Mouse (Mus musculus): Measurements from ENCODE around the gene Gm17581. TPM values are rescaled to one million over a fixed set of nuclear protein-coding genes. Genes with fewer than 3 reads are reported as not detected.

Gm17581 gene
- polyA plus RNA-seq, 1 experiment from 2014 or later: not detected

DNA sequence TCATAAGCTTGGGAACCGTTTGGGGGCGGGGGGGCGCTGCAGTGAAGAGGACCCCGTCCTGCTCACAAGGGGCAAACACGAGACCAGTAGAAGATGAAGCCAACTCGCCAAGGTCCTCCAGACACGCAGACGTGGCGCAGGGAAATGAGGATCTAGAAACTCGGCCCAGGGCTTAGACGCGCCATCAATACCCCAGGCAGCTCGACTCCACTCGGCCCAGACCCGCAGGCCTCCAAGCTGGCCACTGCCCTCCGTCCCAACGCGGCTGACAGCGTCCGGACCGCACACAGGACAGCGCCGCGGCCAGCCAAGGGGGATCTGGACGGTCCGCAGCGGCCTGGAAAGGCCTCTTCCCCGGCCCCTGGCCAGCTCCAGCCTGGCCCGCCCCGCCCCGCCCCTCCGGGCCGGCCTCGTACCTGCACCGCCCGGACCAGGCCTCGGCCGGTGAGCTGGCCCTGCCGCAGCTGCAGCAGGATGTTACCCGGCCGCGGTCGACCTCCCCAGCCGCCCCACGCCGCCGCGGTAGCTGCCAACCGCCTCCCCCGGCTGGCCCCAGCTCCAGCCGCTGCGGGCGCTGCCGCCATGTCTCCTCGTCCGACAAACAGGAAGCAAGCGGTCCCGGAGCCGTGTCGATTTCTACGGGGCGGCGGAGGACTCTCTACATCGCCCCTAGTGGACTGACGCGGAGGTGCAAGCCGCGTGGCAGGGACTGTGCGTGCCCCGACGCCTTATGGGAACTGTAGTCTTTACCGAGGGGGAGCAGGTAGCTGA, 43.8 kb downstream of the Gm17581 start, which contains the start of gene Trpc4ap:
Gene Trpc4ap (minus strand): TSS at position 662 of the 771 bp plus-strand sequence.
- H3K36me3 ChIP-seq (ENCODE audit: control insufficient read depth, insufficient read depth, low read length): no peaks in the 10 kb centered on the region
- peak within 1 kb of the TSS; percentile 88 for H3K27ac ChIP-seq (ENCODE audit: low read depth, low read length)
- peak within 1 kb of the TSS; percentile 79 for H3K4me2 ChIP-seq
- under 1% methylated on average over 72 of the region's 72 CpGs for WGBS (ENCODE audit: insufficient replicate concordance)
- H3K9me3 ChIP-seq (replicated peaks; ENCODE audit: control insufficient read depth, low read length): no peaks in the 10 kb centered on the region
- no peaks in the 10 kb centered on the region for H3K27me3 ChIP-seq (ENCODE audit: control insufficient read depth, insufficient read depth, low read length)
- H3K4me1 ChIP-seq (ENCODE audit: control insufficient read depth, insufficient read depth, low read length): peaks cover 6% of the 10 kb centered on the region; the same call in 1 of the 2 replicates
- peak within 1 kb of the TSS; percentile 97 for H3K4me3 ChIP-seq (ENCODE audit: low read depth, low read length)
- ATAC-seq (replicated peaks; ENCODE audit: insufficient number of reproducible peaks, low FRiP score, low TSS enrichment): peak; percentile 93
- peak within 1 kb of the TSS; percentile 92 for H3K9ac ChIP-seq (ENCODE audit: low read depth, low read length)

DNA sequence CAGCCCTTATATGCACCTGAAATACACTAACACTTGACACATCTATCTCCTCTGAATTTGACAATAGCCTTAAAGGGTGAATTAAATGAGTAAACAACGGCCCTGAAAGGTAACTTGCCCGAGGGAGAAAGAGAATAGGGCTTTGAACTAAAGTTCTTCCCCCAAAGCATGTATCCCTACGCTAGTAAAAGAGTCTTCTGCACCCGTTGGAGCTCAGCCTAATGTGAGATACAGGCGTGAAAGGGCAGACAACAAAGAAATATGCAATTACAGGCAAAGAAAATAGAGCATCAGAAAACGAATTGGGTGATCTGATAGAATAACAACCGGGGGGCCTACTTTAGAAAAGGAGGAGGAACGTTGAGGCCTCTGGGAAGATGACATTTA, 44.3 kb downstream of the Gm17581 start:
- H3K36me3 ChIP-seq (ENCODE audit: control insufficient read depth, insufficient read depth, low read length): no peaks in the 10 kb centered on the region
- peak overlapping the region; percentile 92 for H3K9ac ChIP-seq (ENCODE audit: low read depth, low read length)
- ATAC-seq (replicated peaks; ENCODE audit: insufficient number of reproducible peaks, low FRiP score, low TSS enrichment): no peak
- H3K9me3 ChIP-seq (replicated peaks; ENCODE audit: control insufficient read depth, low read length): no peaks in the 10 kb centered on the region
- WGBS (ENCODE audit: insufficient replicate concordance): 9% methylated on average over 8 of the region's 8 CpGs
- no peaks in the 10 kb centered on the region for H3K27me3 ChIP-seq (ENCODE audit: control insufficient read depth, insufficient read depth, low read length)
- H3K4me2 ChIP-seq: peak overlapping the region; percentile 79
- peaks cover 6% of the 10 kb centered on the region; the same call in 1 of the 2 replicates for H3K4me1 ChIP-seq (ENCODE audit: control insufficient read depth, insufficient read depth, low read length)
- H3K27ac ChIP-seq (ENCODE audit: low read depth, low read length): peak overlapping the region; percentile 88; the same call in 1 of the 2 replicates
- H3K4me3 ChIP-seq (ENCODE audit: low read depth, low read length): peak overlapping the region; percentile 97

DNA sequence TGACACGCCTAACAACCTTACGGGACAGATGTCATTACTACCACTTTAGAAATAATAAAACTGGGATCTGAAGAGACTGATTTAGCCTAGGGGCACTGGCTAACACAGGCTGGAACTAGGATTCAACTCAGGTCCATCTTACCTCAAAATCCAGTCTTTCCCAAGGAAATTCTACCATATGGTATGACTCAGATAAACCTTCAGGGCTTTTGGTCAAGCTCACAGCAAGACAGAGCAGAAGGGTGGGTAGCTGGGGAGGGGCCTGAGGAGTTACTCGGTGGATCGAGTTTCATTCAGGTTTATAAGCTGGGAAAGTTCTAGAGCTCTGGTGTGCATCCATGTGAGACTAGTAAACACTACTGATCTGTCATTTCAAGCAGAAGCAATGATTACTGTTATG, 46.5 kb downstream of the Gm17581 start:
- ATAC-seq (replicated peaks; ENCODE audit: insufficient number of reproducible peaks, low FRiP score, low TSS enrichment): no peak
- no peaks in the 10 kb centered on the region for H3K9me3 ChIP-seq (replicated peaks; ENCODE audit: control insufficient read depth, low read length)
- H3K4me2 ChIP-seq: no peak overlapping the region
- H3K4me3 ChIP-seq (ENCODE audit: low read depth, low read length): no peak overlapping the region
- H3K27me3 ChIP-seq (ENCODE audit: control insufficient read depth, insufficient read depth, low read length): no peaks in the 10 kb centered on the region
- no peak overlapping the region for H3K9ac ChIP-seq (ENCODE audit: low read depth, low read length)
- WGBS (ENCODE audit: insufficient replicate concordance): 87% methylated on average over 4 of the region's 4 CpGs
- peaks cover 6% of the 10 kb centered on the region; the same call in 1 of the 2 replicates for H3K4me1 ChIP-seq (ENCODE audit: control insufficient read depth, insufficient read depth, low read length)
- H3K36me3 ChIP-seq (ENCODE audit: control insufficient read depth, insufficient read depth, low read length): no peaks in the 10 kb centered on the region
- no peak overlapping the region for H3K27ac ChIP-seq (ENCODE audit: low read depth, low read length)

DNA sequence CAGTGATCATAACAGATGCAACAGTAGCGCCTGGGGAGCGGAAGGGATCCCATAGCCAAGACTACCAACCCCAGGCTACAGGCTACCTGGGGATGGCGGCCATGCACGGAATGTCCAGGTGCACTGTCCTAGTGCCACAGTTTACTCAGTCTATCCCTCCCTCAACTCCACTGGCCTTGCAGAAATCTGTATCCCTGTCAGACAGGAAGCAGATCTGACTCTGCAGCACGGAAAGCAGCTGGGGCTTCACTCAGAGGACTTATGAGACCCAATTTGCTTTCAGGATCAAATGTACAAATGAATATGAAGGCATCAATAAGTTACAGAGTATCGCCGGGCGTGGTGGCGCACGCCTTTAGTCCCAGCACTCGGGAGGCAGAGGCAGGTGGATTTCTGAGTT, 47.9 kb downstream of the Gm17581 start:
- Histone ChIP-seq H3K4me3 (ENCODE audit: low read depth, low read length) (no peak overlapping the region), H3K4me1 (ENCODE audit: control insufficient read depth, insufficient read depth, low read length) (peaks cover 6% of the 10 kb centered on the region; the same call in 1 of the 2 replicates), H3K27me3 (ENCODE audit: control insufficient read depth, insufficient read depth, low read length) (no peaks in the 10 kb centered on the region), H3K9ac (ENCODE audit: low read depth, low read length) (no peak overlapping the region), H3K9me3 (replicated peaks; ENCODE audit: control insufficient read depth, low read length) (no peaks in the 10 kb centered on the region), H3K4me2 (no peak overlapping the region), H3K36me3 (ENCODE audit: control insufficient read depth, insufficient read depth, low read length) (no peaks in the 10 kb centered on the region), H3K27ac (ENCODE audit: low read depth, low read length) (no peak overlapping the region)
- no peak for ATAC-seq (replicated peaks; ENCODE audit: insufficient number of reproducible peaks, low FRiP score, low TSS enrichment)
- WGBS (ENCODE audit: insufficient replicate concordance): 94% methylated on average over 11 of the region's 11 CpGs

DNA sequence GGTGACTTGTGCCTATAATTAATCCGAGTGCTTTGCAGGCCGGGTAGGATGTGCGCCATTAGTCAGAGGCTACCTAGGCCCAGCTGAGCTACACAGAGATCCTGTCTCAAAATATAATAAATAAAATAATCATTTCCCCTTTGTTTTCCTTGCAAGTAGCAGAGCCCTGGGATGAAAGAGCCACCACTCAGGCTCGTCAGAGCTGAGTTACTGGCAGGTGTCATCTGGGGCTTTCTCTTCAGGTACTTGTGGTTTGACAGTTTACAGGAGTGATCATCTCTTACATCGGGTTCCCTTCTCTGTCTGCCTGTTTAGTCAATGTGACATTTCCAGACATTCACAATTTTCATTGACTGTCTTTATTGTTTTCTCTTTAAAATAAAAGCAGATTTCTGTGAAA, 49.1 kb downstream of the Gm17581 start:
- Histone ChIP-seq H3K27me3 (ENCODE audit: control insufficient read depth, insufficient read depth, low read length) (no peaks in the 10 kb centered on the region), H3K9ac (ENCODE audit: low read depth, low read length) (no peak overlapping the region), H3K36me3 (ENCODE audit: control insufficient read depth, insufficient read depth, low read length) (no peaks in the 10 kb centered on the region), H3K4me2 (no peak overlapping the region), H3K9me3 (replicated peaks; ENCODE audit: control insufficient read depth, low read length) (no peaks in the 10 kb centered on the region), H3K27ac (ENCODE audit: low read depth, low read length) (no peak overlapping the region), H3K4me1 (ENCODE audit: control insufficient read depth, insufficient read depth, low read length) (peaks cover 6% of the 10 kb centered on the region; the same call in 1 of the 2 replicates), H3K4me3 (ENCODE audit: low read depth, low read length) (no peak overlapping the region)
- no peak for ATAC-seq (replicated peaks; ENCODE audit: insufficient number of reproducible peaks, low FRiP score, low TSS enrichment)
- 84% methylated on average over 5 of the region's 5 CpGs for WGBS (ENCODE audit: insufficient replicate concordance)

Other genes starting within 250 kb of the Gm17581 start
- gene Acss2, start 217.9 kb downstream of the Gm17581 start, polyA plus RNA-seq (2014; fragmentation: Nextera tagmentation; extraction: Ambion mirVana): 11.5 and 12.9 TPM in 2 replicates
- gene Ggt7, start 217.6 kb downstream of the Gm17581 start, polyA plus RNA-seq (2014; fragmentation: Nextera tagmentation; extraction: Ambion mirVana): 1.1 and 1.6 TPM in 2 replicates
- 21.4 and 23.6 TPM in 2 replicates for gene Gss, start 143.1 kb downstream of the Gm17581 start, polyA plus RNA-seq (2014; fragmentation: Nextera tagmentation; extraction: Ambion mirVana)
- gene Myh7b, start 124.7 kb downstream of the Gm17581 start, polyA plus RNA-seq (2014; fragmentation: Nextera tagmentation; extraction: Ambion mirVana): 13.0 and 13.6 TPM in 2 replicates
- 92.4 and 102 TPM in 2 replicates for gene Trpc4ap, start 43.5 kb downstream of the Gm17581 start, polyA plus RNA-seq (2014; fragmentation: Nextera tagmentation; extraction: Ambion mirVana)
- 28.6 and 28.8 TPM in 2 replicates for gene Edem2, start 6.4 kb downstream of the Gm17581 start, polyA plus RNA-seq (2014; fragmentation: Nextera tagmentation; extraction: Ambion mirVana)
- 8.6 and 9.2 TPM in 2 replicates for gene Procr, start 15.3 kb upstream of the Gm17581 start, polyA plus RNA-seq (2014; fragmentation: Nextera tagmentation; extraction: Ambion mirVana)
- 0.04 TPM in 1 of 2 replicates, not detected in the other for gene Mmp24, start 39.5 kb upstream of the Gm17581 start, polyA plus RNA-seq (2014; fragmentation: Nextera tagmentation; extraction: Ambion mirVana)
- gene BC029722, start 83.6 kb upstream of the Gm17581 start, polyA plus RNA-seq (2014; fragmentation: Nextera tagmentation; extraction: Ambion mirVana): 5.6 and 5.7 TPM in 2 replicates
- 138 and 148 TPM in 2 replicates for gene Eif6, start 91.1 kb upstream of the Gm17581 start, polyA plus RNA-seq (2014; fragmentation: Nextera tagmentation; extraction: Ambion mirVana)
- gene Fam83c, start 99.0 kb upstream of the Gm17581 start, polyA plus RNA-seq (2014; fragmentation: Nextera tagmentation; extraction: Ambion mirVana): 0.06 and 0.15 TPM in 2 replicates
- 86.7 and 118 TPM in 2 replicates for gene Uqcc1, start 194.4 kb upstream of the Gm17581 start, polyA plus RNA-seq (2014; fragmentation: Nextera tagmentation; extraction: Ambion mirVana)
- gene Gm15557, start 204.9 kb upstream of the Gm17581 start, polyA plus RNA-seq (2014; fragmentation: Nextera tagmentation; extraction: Ambion mirVana): not detected in 2 replicates
- 0.36 and 0.63 TPM in 2 replicates for gene Gdf5, start 209.5 kb upstream of the Gm17581 start, polyA plus RNA-seq (2014; fragmentation: Nextera tagmentation; extraction: Ambion mirVana)
- gene Cep250, start 220.6 kb upstream of the Gm17581 start, polyA plus RNA-seq (2014; fragmentation: Nextera tagmentation; extraction: Ambion mirVana): 6.4 and 12.3 TPM in 2 replicates

Data from heart, embryonic 11.5 days (tissue).